Mouse (Mus musculus): ENCODE measurements around the gene Gm3417. TPM values are rescaled to one million over a fixed set of nuclear protein-coding genes. Genes with fewer than 3 reads are reported as not detected.
A peak's percentile ranks its signal among the peaks of the same experiment; 100 is the strongest.
"Not testable (repeated sequence)": the region's sequence is repeated elsewhere in the genome, so short reads cannot be mapped to it uniquely, and the experiment has no call there.

Gm3417 gene
- total RNA-seq (2021) = not detected
- long read RNA-seq, experiment 1 = 0 reads
- long read RNA-seq, experiment 2 = 0 reads

DNA sequence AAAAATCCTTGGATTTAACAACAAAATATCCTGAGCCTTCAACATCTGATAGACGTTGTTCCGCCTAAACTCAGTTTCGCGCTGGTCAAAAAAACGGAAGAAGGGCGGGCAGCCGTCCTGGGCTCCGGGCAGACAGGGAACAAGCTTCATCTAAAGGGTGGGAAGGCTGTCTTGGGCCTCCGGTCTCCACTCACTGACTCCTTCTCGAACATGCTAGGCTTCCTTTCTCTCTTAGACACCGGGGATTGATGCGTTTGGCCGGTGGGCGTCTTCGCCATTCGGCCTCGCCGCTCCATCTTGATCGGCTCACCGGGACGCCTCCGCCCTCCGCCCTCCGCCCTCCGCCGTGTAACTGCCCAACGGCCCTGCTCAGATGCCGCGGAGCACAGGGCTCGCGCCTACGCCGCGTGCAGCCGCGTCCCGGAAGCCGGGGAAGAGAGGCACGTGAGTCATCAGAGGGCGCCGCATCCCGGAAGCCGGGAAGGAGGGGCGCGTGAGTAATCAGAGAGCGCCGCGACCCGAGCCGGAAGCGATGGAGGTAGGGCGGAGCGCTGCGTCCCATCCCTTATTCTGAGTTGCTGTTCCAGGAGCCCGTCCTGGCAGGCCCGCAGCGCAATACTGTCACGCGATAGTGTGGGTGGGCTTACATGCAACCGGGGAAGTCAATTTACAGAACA is at the start of gene Gm3417, which contains the start of gene 9030025P20Rik:
Gene Gm3417, minus strand, starts transcription at position 429 of the 677 bp plus-strand sequence.
Gene 9030025P20Rik, plus strand, starts transcription at position 107 of the 677 bp plus-strand sequence.
- not testable (repeated sequence) for DNase-seq

DNA sequence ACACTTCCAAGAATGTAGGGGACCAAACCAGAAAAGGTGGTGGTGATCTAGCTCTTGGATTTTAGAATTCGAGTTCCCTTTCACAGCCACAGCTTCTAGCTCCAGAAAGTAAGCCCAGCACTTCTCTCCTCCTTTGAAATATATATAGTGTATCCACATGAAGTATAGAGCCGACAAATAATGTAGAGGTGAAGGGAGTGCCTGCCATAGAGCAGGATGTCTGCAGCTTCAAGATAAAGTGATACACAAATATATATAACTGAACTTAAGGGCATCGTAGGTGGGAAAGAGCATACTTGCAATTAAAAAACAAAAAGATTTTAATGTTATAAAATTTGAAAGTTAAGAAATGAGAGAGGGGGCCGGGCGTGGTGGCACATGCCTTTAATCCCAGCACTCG is 46.9 kb upstream of the Gm3417 start:
- not testable (repeated sequence) for DNase-seq

DNA sequence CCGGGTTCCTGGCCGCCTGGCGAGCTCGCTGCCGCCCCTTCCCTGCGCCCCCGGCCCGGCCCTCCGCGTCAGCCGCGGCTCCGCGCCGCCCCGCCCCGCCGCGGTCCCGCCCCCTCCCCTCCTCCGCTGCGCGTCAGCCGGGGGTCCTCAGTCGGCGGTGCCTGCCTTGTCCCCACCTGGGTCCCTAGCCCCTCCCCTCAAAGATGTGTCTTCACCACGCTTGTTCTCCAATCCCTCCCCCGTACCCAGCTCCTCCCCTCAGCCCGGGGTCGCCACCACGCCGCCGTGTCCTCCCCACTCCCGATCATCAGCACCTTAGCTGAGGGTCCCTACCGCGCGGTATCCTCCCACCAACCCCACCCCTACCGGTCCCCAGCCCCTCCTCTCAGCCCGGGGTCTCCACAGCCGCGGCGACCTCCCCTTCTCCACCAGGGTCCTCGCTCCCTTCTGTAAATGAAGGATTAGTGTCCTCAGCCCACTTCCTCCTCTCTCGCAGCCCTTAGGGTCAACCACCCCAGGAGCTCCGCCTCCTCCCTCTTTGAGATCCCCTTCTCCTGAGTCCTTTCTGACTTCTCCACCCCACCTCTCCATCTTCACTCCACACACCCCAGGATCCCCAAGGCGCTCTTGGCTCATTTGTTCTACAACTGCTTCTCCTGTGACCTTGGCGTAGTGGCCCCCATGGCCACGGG is 46.1 kb upstream of the Gm3417 start:
- not testable (repeated sequence) for DNase-seq

DNA sequence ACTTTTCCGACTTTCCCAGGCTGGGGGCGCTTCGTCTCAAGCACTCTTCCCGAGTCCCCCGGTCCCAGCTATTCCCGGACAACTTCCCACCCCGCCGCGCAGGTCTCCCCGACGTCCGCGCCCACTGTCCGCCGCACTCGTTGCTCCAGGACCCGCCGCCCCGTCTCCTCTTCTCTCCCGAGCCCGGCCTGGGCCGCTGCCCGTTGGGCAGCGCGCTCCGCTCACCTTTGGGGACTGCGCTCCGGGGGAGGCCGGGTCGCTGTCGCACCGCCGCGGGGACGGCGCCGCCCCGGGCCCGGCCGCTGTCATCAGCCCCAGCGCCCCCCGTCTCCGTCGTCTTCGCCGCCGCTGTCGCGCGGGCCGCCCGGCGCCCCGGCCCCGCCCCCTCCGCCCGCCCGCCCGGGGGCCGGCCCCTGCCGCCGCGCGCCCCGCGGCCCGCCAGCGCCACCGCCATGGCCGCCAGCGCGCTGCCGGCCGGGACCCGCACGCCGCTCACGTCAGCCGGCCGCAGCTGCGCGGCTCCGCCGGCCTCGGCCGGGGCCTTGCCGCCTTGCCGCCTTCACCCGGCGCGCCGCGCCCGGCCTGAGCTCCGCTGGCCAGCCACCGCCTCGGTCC is 45.4 kb upstream of the Gm3417 start:
- DNase-seq = not testable (repeated sequence)

DNA sequence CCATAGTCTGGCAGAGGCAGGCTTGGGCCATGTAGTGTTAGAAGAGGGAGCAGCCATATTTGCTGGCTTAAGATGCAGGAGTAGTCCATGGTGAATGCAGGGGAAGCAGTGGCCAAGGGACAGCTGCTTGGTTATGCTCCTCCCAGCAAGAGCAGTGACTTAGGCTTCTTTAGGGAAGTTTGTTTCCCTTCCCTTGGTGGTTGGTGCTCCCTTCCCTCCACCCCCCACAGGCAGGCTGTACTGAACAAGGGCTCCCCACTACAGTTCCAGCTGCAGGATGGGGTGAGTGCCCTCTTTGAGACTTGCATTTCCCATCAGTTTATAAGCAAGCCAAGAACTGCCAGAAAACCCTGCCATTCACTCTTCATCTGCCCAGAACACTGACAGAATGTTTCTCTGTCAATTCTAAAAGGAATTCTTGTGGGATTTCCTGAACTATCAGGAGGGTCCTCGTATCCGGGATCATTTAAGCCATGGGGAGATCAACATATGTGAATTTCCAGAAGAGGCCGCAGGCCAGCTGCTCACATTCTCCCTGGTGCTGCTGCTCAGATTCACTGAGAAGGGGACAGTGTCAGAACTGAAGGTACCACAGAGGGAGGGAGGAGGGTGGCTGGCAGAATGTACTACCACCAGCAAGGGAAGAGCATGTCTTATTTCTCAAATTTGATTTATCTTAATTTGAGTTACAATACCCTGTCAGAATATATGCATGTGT is 43.1 kb upstream of the Gm3417 start:
- DNase-seq = peak; percentile 26 to 67

DNA sequence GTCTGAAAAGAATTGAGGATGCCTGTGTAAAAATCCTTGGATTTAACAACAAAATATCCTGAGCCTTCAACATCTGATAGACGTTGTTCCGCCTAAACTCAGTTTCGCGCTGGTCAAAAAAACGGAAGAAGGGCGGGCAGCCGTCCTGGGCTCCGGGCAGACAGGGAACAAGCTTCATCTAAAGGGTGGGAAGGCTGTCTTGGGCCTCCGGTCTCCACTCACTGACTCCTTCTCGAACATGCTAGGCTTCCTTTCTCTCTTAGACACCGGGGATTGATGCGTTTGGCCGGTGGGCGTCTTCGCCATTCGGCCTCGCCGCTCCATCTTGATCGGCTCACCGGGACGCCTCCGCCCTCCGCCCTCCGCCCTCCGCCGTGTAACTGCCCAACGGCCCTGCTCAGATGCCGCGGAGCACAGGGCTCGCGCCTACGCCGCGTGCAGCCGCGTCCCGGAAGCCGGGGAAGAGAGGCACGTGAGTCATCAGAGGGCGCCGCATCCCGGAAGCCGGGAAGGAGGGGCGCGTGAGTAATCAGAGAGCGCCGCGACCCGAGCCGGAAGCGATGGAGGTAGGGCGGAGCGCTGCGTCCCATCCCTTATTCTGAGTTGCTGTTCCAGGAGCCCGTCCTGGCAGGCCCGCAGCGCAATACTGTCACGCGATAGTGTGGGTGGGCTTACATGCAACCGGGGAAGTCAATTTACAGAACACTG is 31.3 kb upstream of the Gm3417 start, which contains the start of gene Gm3435:
Gene Gm3435, plus strand, starts transcription at position 471 of the 708 bp plus-strand sequence.
- DNase-seq = not testable (repeated sequence)

DNA sequence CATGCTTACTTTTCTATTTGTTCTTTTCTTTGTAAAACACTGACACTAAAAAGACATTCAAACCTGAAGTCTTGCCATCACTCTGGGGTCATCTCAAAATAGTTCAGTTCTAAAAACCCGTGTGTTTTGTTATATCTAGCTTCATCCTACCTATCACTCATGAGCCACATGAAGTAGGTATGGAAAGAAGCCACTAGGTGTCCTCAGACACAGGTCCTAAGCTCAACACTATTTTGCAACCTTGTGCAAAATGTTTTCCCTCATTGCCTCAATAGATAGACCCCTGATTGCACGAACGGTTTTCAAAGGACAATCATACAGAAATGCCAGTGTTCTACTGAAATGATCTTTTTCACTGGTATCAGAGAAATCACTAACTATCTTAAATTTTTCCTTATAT is 30.5 kb upstream of the Gm3417 start:
- not testable (repeated sequence) for DNase-seq

DNA sequence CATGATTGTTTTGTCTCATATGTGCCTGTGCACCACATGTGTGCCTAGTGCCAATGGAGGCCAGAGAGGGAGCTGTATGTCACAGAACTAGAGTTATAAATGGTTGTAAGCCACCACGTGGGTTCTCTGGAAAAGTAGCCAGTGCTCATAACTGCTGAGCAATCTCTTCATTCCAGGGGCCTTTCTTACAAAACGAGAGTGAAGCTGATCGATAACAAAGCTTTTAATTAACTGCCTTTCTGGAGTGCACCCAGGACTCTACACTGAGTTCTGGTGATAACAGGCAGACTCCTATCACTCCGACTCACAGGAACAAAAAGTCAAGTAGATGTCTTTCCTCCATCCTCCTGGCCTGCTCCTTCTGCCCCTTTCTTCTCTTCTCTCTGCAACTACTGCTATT is 21.5 kb upstream of the Gm3417 start:
- DNase-seq = not testable (repeated sequence)

DNA sequence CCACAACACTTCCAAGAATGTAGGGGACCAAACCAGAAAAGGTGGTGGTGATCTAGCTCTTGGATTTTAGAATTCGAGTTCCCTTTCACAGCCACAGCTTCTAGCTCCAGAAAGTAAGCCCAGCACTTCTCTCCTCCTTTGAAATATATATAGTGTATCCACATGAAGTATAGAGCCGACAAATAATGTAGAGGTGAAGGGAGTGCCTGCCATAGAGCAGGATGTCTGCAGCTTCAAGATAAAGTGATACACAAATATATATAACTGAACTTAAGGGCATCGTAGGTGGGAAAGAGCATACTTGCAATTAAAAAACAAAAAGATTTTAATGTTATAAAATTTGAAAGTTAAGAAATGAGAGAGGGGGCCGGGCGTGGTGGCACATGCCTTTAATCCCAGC is 15.6 kb upstream of the Gm3417 start:
- not testable (repeated sequence) for DNase-seq

DNA sequence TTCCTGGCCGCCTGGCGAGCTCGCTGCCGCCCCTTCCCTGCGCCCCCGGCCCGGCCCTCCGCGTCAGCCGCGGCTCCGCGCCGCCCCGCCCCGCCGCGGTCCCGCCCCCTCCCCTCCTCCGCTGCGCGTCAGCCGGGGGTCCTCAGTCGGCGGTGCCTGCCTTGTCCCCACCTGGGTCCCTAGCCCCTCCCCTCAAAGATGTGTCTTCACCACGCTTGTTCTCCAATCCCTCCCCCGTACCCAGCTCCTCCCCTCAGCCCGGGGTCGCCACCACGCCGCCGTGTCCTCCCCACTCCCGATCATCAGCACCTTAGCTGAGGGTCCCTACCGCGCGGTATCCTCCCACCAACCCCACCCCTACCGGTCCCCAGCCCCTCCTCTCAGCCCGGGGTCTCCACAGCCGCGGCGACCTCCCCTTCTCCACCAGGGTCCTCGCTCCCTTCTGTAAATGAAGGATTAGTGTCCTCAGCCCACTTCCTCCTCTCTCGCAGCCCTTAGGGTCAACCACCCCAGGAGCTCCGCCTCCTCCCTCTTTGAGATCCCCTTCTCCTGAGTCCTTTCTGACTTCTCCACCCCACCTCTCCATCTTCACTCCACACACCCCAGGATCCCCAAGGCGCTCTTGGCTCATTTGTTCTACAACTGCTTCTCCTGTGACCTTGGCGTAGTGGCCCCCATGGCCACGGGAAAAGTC is 14.7 kb upstream of the Gm3417 start:
- DNase-seq = not testable (repeated sequence)

DNA sequence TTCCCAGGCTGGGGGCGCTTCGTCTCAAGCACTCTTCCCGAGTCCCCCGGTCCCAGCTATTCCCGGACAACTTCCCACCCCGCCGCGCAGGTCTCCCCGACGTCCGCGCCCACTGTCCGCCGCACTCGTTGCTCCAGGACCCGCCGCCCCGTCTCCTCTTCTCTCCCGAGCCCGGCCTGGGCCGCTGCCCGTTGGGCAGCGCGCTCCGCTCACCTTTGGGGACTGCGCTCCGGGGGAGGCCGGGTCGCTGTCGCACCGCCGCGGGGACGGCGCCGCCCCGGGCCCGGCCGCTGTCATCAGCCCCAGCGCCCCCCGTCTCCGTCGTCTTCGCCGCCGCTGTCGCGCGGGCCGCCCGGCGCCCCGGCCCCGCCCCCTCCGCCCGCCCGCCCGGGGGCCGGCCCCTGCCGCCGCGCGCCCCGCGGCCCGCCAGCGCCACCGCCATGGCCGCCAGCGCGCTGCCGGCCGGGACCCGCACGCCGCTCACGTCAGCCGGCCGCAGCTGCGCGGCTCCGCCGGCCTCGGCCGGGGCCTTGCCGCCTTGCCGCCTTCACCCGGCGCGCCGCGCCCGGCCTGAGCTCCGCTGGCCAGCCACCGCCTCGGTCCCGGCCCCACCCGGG is 14.0 kb upstream of the Gm3417 start:
- not testable (repeated sequence) for DNase-seq

DNA sequence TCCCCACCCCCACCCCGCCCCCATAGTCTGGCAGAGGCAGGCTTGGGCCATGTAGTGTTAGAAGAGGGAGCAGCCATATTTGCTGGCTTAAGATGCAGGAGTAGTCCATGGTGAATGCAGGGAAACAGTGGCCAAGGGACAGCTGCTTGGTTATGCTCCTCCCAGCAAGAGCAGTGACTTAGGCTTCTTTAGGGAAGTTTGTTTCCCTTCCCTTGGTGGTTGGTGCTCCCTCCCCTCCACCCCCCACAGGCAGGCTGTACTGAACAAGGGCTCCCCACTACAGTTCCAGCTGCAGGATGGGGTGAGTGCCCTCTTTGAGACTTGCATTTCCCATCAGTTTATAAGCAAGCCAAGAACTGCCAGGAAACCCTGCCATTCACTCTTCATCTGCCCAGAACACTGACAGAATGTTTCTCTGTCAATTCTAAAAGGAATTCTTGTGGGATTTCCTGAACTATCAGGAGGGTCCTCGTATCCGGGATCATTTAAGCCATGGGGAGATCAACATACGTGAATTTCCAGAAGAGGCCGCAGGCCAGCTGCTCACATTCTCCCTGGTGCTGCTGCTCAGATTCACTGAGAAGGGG is 11.6 kb upstream of the Gm3417 start:
- peak; percentile 1 to 17 for DNase-seq

DNA sequence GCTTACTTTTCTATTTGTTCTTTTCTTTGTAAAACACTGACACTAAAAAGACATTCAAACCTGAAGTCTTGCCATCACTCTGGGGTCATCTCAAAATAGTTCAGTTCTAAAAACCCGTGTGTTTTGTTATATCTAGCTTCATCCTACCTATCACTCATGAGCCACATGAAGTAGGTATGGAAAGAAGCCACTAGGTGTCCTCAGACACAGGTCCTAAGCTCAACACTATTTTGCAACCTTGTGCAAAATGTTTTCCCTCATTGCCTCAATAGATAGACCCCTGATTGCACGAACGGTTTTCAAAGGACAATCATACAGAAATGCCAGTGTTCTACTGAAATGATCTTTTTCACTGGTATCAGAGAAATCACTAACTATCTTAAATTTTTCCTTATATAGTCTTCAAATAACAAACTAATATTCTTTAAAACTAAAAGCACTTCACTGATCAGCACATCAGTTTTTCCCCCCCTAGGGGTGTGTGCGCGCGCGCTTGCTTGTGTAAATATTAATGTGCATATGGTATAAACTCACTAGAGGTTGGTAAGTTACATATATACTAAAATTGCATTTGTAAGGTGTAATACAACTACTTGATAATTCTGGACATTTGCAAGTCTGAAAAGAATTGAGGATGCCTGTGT is 750 bp downstream of the Gm3417 start:
- not testable (repeated sequence) for DNase-seq

DNA sequence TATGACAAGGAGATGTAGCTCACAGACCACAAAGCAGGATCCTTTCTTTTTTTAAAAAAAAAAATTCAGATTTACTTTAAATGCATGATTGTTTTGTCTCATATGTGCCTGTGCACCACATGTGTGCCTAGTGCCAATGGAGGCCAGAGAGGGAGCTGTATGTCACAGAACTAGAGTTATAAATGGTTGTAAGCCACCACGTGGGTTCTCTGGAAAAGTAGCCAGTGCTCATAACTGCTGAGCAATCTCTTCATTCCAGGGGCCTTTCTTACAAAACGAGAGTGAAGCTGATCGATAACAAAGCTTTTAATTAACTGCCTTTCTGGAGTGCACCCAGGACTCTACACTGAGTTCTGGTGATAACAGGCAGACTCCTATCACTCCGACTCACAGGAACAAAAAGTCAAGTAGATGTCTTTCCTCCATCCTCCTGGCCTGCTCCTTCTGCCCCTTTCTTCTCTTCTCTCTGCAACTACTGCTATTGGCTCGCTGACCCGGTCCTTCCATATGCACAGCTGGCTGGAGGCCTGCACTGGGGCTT is 10.1 kb downstream of the Gm3417 start:
- not testable (repeated sequence) for DNase-seq

DNA sequence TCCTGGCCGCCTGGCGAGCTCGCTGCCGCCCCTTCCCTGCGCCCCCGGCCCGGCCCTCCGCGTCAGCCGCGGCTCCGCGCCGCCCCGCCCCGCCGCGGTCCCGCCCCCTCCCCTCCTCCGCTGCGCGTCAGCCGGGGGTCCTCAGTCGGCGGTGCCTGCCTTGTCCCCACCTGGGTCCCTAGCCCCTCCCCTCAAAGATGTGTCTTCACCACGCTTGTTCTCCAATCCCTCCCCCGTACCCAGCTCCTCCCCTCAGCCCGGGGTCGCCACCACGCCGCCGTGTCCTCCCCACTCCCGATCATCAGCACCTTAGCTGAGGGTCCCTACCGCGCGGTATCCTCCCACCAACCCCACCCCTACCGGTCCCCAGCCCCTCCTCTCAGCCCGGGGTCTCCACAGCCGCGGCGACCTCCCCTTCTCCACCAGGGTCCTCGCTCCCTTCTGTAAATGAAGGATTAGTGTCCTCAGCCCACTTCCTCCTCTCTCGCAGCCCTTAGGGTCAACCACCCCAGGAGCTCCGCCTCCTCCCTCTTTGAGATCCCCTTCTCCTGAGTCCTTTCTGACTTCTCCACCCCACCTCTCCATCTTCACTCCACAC is 16.9 kb downstream of the Gm3417 start:
- not testable (repeated sequence) for DNase-seq

DNA sequence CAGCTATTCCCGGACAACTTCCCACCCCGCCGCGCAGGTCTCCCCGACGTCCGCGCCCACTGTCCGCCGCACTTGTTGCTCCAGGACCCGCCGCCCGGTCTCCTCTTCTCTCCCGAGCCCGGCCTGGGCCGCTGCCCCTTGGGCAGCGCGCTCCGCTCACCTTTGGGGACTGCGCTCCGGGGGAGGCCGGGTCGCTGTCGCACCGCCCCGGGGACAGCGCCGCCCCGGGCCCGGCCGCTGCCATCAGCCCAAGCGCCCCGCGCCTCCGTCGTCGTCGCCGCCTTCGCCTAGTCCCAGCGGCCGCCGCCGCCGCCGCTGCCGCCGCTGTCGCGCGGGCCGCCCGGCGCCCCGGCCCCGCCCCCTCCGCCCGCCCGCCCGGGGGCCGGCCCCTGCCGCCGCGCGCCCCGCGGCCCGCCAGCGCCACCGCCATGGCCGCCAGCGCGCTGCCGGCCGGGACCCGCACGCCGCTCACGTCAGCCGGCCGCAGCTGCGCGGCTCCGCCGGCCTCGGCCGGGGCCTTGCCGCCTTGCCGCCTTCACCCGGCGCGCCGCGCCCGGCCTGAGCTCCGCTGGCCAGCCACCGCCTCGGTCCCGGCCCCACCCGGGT is 17.5 kb downstream of the Gm3417 start, which contains the start of gene Phf10:
Gene Phf10, minus strand, starts transcription at position 323 of the 606 bp plus-strand sequence.
- DNase-seq = peak; percentile 44 to 59

DNA sequence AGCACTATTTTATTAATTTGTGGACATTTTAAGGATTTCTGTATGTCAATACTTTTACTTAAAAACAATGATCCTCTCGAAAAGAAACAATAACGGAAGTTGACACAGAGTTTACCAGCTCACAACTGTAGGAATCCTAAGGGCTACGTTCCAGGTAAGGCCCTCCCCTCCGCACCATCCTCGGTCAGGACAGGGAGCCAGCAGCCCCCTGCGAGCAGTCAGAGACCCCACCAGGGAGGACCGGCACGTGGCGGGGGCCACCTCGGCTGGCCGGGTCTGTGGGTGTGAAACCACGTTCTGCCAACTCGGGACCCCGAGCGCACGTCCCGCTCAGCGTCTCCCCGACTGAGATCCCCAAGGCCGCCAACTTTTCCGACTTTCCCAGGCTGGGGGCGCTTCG is 18.1 kb downstream of the Gm3417 start:
- DNase-seq = peak; percentile 11 to 36

DNA sequence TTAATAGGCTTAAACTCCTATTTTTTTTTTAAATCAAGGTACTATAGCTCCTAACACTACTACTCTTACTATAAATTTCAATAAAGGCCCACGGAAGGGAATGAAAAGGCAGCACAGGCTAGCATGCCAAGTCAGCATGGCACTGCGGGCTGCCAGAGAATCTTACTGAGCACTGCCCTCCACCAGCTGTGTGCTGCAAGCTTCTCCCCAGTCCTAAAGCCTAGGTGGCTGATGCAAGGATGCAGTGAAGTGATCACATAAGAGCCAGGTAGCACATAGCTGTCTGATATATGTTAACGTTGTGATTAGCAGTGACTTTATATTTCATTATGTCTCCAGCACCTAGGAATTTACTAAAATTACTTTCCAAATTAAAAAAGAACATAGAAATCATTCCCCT is 18.6 kb downstream of the Gm3417 start:
- DNase-seq = no peak

Data from heart, adult 18-20 months (tissue).